Mouse (Mus musculus): ENCODE results near the gene Mdga1.

Gene Mdga1

DNA sequence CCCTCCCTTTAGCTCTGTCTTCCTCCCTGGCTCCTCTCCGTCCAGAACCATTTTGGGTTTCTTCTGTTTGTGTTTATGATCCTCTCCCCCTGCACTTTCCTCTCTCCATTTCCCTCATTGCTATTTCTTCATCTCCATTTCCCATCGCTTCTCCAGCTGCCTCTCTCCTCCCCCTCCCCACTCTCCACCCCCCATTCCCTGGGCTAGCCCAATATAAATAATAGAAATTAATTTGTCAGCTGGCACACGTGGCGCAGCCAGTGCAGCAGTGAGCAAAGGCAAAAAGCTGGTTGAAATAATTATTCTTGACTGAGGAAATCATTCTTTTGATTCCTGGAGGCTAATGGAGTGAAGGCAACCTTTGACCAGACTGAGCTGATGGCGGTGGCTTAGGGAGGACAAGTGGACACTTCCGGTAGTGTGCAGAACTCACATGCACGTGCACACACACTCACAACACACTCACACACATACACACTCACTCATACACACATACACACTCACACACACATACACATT lies at the start of gene Mdga1:
Gene Mdga1 (minus strand): TSS at position 51 of the 519 bp plus-strand sequence.
- no peak for DNase-seq

GRCm38 (mm10) chr17:30018927-30019610 lies 49.2 kb upstream of the Mdga1 start:
- no peak for DNase-seq

GRCm38 (mm10) chr17:30014660-30015059 lies 44.8 kb upstream of the Mdga1 start:
- no peak for DNase-seq

DNA sequence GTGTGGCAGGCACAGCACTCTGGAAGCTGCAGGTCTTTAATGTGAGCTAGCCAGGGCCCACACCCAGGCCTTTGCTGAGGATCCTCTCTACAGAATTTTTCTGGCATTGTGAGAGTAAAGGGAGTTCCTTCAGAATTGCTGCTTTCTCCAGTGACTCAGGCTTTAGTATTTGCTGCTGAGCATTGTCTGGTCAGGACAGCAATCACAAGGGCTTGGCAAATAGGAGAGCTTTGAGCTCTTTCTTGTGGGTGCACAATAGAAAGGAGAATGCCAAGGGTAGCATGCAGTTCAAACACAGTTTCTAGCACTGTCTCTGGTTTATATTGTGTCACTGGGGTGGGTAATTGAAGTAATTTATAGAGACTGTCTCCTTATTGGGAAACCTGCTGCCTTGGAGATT lies 38.5 kb upstream of the Mdga1 start:
- DNase-seq, result no peak

DNA sequence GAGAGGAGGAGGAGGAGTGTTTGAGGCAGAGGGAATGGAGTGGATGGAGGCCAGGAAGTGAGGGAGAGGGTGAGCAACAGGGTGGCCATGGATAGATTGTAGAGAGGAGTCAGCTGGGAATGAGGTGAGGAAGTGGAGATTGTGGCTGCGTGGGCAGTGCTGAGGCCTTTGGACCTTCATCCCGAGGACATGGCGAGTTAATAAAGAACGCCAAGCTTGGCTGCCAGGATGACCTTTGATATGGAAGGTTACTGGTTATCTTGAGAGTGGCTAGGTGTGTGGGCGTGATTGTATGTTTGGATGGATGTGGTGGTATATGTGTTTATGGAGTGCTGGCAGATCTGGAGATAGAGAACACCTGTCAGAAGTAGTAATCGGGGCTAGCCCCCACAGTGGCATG lies 38.0 kb upstream of the Mdga1 start:
- peak; percentile 73 for DNase-seq

- DNase-seq, result no peak
These were observed 37.0 kb upstream of the Mdga1 start for GRCm38 (mm10) chr17:30006877-30007276.

GRCm38 (mm10) chr17:30005451-30005941 lies 35.6 kb upstream of the Mdga1 start:
- peak; percentile 44 for DNase-seq

- DNase-seq, result no peak
These were observed 35.2 kb upstream of the Mdga1 start for GRCm38 (mm10) chr17:30005103-30005443.

GRCm38 (mm10) chr17:30004203-30005102 lies 34.6 kb upstream of the Mdga1 start, which contains the start of gene Zfand3:
TSS of gene Zfand3 (plus strand) at chr17:30004733.
- DNase-seq, result peak; percentile 96

- DNase-seq, result no peak
These were observed 28.8 kb upstream of the Mdga1 start for GRCm38 (mm10) chr17:29998566-29999295.

DNA sequence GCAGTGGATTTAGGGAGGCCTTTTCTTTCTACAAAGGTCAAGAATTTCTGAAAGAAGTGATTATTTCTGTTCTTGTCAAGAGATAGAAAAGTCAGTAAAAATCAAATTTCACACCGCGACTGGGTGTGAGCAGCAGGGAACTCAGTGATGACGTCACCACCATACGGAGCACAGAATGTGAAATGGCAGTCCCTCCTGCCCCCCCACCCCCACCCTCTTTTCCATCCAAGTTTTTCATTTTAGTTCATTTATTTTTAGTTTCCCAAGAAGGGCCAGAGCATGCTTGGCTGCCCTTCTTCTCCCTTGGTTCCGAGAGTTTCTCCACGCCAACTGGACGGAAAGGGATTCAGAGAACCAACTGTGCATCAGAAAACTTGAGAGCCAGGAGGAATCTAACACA lies 27.8 kb upstream of the Mdga1 start:
- DNase-seq, result no peak

DNA sequence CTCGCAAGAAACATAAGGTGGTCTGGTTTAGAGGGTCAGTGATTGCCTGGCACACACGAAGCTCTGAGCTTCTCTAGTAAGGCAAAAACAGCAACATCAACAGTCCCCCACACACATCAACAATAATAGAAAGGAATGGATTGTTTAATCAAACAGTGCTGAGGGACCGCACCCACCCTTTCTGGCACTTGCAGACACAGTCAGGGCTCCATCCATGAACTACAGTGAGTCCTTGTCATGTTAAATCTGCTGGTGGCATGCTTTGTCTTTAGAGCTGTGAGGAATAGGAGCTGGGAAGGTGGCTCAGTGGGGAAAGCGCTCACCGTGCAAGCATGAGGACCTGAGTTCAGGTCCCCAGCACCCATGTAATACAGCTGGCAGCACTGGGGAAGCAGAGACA lies 26.1 kb upstream of the Mdga1 start:
- DNase-seq, result no peak

- no peak for DNase-seq
These were observed 24.6 kb upstream of the Mdga1 start for GRCm38 (mm10) chr17:29994459-29994858.

DNA sequence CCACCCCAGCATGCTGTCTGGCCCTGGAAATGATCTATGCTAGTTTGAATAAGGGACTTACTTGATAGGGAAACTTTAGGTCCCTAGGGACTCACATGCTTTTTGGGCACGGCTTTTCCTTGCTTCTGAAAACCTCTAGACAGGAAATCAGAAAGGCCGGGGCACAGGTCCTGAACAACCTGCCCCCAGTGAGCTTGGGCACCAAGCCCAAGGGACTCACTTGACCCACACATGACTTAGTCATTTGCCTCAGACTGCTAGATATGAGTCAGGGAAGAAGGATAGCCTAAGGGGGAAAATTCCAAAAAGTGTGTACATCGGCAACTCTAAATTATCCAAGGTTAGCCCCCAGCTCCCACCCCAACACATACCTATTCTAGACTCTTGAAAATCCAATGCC lies 24.1 kb upstream of the Mdga1 start:
- peak; percentile 43 for DNase-seq

- DNase-seq, result no peak
These were observed 23.6 kb upstream of the Mdga1 start for GRCm38 (mm10) chr17:29993488-29993887.

- no peak for DNase-seq
These were observed 21.0 kb upstream of the Mdga1 start for GRCm38 (mm10) chr17:29990845-29991244.

GRCm38 (mm10) chr17:29990136-29990535 lies 20.2 kb upstream of the Mdga1 start:
- no peak for DNase-seq

DNA sequence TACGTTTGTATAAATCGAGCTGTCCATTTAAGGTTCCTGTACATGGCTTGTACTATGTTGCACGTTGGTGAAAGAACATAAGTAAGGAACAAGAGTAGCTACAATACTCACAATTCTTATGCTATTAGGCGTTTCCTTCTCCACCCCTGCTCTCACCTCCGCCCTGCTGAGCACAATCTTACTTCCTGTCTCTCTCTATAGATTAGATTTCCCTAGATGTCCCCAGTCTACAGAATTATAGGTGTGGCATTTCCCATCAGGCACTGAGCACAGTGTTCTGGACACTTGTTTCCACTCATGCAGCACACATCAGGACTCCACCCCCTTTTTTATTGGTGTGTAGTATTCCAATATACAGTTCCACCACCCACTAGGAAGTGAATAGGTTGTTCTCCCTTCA lies 19.8 kb upstream of the Mdga1 start:
- no peak for DNase-seq

DNA sequence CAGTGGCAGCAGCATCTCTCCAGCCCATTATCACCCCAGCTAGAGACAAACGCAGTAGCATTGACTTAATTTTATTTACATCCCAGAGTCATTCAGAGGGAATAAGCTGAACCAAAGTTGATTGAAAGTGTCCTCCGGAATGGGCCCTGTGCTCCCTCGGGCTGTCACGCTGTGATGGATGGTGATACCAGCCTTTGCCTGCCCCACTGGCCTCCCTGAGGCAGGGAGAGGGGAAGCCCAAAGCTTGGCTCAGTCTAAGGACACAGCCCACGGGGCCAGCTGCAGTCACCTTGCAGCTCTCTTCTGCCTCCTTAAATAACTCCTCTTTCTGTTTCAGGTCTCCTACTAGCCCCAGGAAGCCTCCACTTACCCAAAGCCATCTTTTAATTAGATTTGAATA lies 18.3 kb upstream of the Mdga1 start:
- DNase-seq, result no peak

DNA sequence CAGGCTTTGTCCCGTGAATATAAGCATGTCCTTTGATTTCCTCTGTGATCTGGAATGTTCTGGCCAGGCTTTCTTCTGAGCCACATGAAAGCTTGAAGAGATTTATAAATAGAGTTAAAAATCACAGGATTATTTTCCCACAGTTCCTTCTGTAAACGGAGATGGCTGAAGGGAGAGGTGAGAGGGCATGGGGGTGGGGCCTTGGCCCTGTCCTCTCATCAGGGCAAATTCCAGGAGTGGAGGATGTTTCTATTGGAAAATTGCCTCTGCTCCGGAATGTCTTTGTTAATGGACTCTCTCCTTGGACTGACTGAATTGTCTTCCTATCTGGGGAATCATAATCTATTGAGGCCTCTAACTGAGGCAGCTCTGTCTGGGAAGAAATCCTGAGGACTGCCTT lies 15.6 kb upstream of the Mdga1 start:
- DNase-seq, result peak; percentile 73

GRCm38 (mm10) chr17:29984931-29985330 lies 15.0 kb upstream of the Mdga1 start:
- no peak for DNase-seq

DNA sequence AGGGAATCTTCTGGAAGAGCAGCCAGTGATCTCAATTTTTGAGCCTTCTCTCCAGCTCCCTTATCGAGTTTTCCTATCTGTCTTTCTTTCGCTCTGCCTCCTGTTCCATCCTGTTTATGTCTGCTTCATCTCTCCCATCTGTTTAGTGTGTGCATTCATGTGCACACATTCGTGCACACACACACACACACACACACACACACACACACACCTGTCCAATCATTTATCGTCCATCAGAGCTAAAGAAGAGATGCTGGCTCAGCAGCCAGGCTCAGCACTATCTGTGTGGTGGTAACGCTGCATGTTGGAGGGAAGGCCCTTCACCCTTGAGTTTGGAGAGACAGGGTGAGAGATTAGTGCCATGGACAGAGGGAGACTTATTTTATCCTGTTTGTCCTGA lies 13.3 kb upstream of the Mdga1 start:
- DNase-seq, result no peak

DNA sequence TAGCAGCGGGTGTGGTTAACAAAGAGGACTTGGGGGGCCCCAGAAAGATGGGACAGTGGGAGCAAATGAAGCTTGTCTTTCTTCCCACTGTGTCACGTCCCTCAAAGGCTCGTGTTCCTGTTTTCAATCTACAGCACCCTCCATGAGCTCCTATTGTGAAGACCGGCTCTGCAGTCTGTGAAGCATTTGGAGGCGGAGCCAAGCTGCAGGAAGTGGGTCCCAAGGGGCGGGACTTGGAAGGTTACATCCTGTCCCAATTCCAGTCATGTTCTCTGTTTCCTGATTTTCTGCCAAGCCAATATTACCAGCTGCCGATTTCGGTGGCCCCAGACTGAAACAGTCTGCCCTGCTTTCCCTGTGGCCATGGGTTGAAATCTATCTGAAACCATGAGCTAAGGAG lies 11.7 kb upstream of the Mdga1 start:
- no peak for DNase-seq
